Mouse (Mus musculus) gastrocnemius, adult 18-20 months (tissue): ENCODE measurements at regions not wholly inside any gene's neighbourhood (a gene's known extent, or its start where the extent isn't known, plus 50 kb on each side); places are given as distances from the start of the nearest gene placed in this dataset.
"Not testable (repeated sequence)": the region's sequence is repeated elsewhere in the genome, so short reads cannot be mapped to it uniquely, and the experiment has no call there.

Experiments used
- DNase-seq: peaks from one replicate; pipeline ENCODE4 v3.0.0; 2021; ENCODE audit warnings: low spot score

- DNase-seq = not testable (repeated sequence)
Observed at GRCm38 (mm10) chr14:53166327-53166726, 670.8 kb upstream of the Olfr1507 start.

GRCm38 (mm10) chr14:53159012-53159411, 663.5 kb upstream of the Olfr1507 start:
- not testable (repeated sequence) for DNase-seq

GRCm38 (mm10) chr14:53134783-53135182, 639.2 kb upstream of the Olfr1507 start:
- DNase-seq = not testable (repeated sequence)

GRCm38 (mm10) chr14:53132390-53132789, 636.8 kb upstream of the Olfr1507 start:
- DNase-seq = not testable (repeated sequence)

GRCm38 (mm10) chr14:53121704-53122103, 626.2 kb upstream of the Olfr1507 start:
- not testable (repeated sequence) for DNase-seq

GRCm38 (mm10) chr14:53109732-53110131, 614.2 kb upstream of the Olfr1507 start:
- DNase-seq = not testable (repeated sequence)

GRCm38 (mm10) chr14:53101362-53101761, 605.8 kb upstream of the Olfr1507 start:
- not testable (repeated sequence) for DNase-seq

GRCm38 (mm10) chr14:53090921-53091320, 595.4 kb upstream of the Olfr1507 start:
- DNase-seq = not testable (repeated sequence)

- not testable (repeated sequence) for DNase-seq
Observed at GRCm38 (mm10) chr14:53081853-53082252, 586.3 kb upstream of the Olfr1507 start.

GRCm38 (mm10) chr14:53081024-53081711, 585.6 kb upstream of the Olfr1507 start:
- not testable (repeated sequence) for DNase-seq

- not testable (repeated sequence) for DNase-seq
Observed at GRCm38 (mm10) chr14:53080556-53080955, 585.0 kb upstream of the Olfr1507 start.

GRCm38 (mm10) chr14:53075937-53076336, 580.4 kb upstream of the Olfr1507 start:
- DNase-seq = not testable (repeated sequence)

- DNase-seq = not testable (repeated sequence)
Observed at GRCm38 (mm10) chr14:53073126-53073525, 577.6 kb upstream of the Olfr1507 start.

GRCm38 (mm10) chr14:53072502-53072901, 577.0 kb upstream of the Olfr1507 start:
- DNase-seq = not testable (repeated sequence)

- not testable (repeated sequence) for DNase-seq
Observed at GRCm38 (mm10) chr14:53054439-53054838, 558.9 kb upstream of the Olfr1507 start.

GRCm38 (mm10) chr14:53053465-53054123, 558.0 kb upstream of the Olfr1507 start:
- not testable (repeated sequence) for DNase-seq

- DNase-seq = not testable (repeated sequence)
Observed at GRCm38 (mm10) chr14:53047683-53048082, 552.1 kb upstream of the Olfr1507 start.

- DNase-seq = not testable (repeated sequence)
Observed at GRCm38 (mm10) chr14:53046975-53047374, 551.4 kb upstream of the Olfr1507 start.

- not testable (repeated sequence) for DNase-seq
Observed at GRCm38 (mm10) chr14:53045331-53045730, 549.8 kb upstream of the Olfr1507 start.

- DNase-seq = not testable (repeated sequence)
Observed at GRCm38 (mm10) chr14:53044101-53044500, 548.6 kb upstream of the Olfr1507 start.

- DNase-seq = not testable (repeated sequence)
Observed at GRCm38 (mm10) chr14:53042016-53042415, 546.5 kb upstream of the Olfr1507 start.

GRCm38 (mm10) chr14:53039475-53039874, 543.9 kb upstream of the Olfr1507 start:
- DNase-seq = not testable (repeated sequence)

- not testable (repeated sequence) for DNase-seq
Observed at GRCm38 (mm10) chr14:53034940-53035339, 539.4 kb upstream of the Olfr1507 start.
